Mouse (Mus musculus) forebrain, embryonic 16.5 days (tissue): ENCODE measurements around the gene C530008M17Rik. TPM values are rescaled to one million over a fixed set of nuclear protein-coding genes. Genes with fewer than 3 reads are reported as not detected.

Experiments used
- ATAC-seq: fragments of 200-750 bp; cut with Nextera tagmentation; 2 replicates; pipeline ENCODE4 v1.8.0; 2017; ENCODE audit warnings: mild to moderate bottlenecking, moderate library complexity
- H3K27ac ChIP-seq: fragments of 300-500 bp; sonication (generic); 2 replicates; pipeline ENCODE4 v1.5.1; 2014; ENCODE audit warnings: low read length, control low read depth
- H3K27me3 ChIP-seq: fragments of 300-500 bp; sonication (generic); replicated peaks from 2 replicates; pipeline ENCODE4 v1.6.1; 2014; ENCODE audit warnings: low read length; ENCODE audit not compliant: control insufficient read depth, insufficient read depth
- H3K36me3 ChIP-seq: fragments of 300-500 bp; sonication (generic); 2 replicates; pipeline ENCODE4 v1.6.1; 2014; ENCODE audit not compliant: control insufficient read depth, insufficient read depth
- H3K4me1 ChIP-seq: fragments of 300-500 bp; sonication (generic); replicated peaks from 2 replicates; pipeline ENCODE4 v1.6.1; 2014; ENCODE audit warnings: low read length; ENCODE audit not compliant: control insufficient read depth, insufficient read depth
- H3K4me2 ChIP-seq: fragments of 300-500 bp; sonication (generic); 2 replicates; pipeline ENCODE4 v1.6.1; 2014; ENCODE audit warnings: mild to moderate bottlenecking, low read length, control low read depth
- H3K4me3 ChIP-seq: fragments of 300-500 bp; sonication (generic); replicated peaks from 2 replicates; pipeline ENCODE4 v1.5.1; 2014; ENCODE audit warnings: mild to moderate bottlenecking, low read length, control low read depth
- H3K9ac ChIP-seq: fragments of 300-500 bp; sonication (generic); replicated peaks from 2 replicates; pipeline ENCODE4 v1.6.1; 2014; ENCODE audit warnings: low read depth, low read length, control low read depth
- H3K9me3 ChIP-seq: fragments of 300-500 bp; sonication (generic); 2 replicates; pipeline ENCODE4 v1.6.1; 2016; ENCODE audit warnings: low read length; ENCODE audit not compliant: control insufficient read depth
- WGBS: fragments of 180-500 bp; shearing (Covaris S2); extraction: QIAGEN DNeasy Blood & Tissue Kit; methylation state at CpG from one replicate; pipeline ENCODE4 v1.1.7; 2014; 5-methylcytosine and 5-hydroxymethylcytosine counted together
- polyA plus RNA-seq: library from polyadenylated mRNA; unstranded; fragments of >200 nt; fragmentation: Nextera tagmentation; extraction: Ambion mirVana; gene quantifications from 2 replicates; pipeline ENCODE4 v1.2.1, GENCODE M21; 2015

Gene C530008M17Rik
- polyA plus RNA-seq, 1 experiment from 2014 or later, result 77.0 TPM

GRCm38 (mm10) chr5:76659958-76660635 lies 3.8 kb downstream of the C530008M17Rik start:
- Histone ChIP-seq H3K27ac (no peak overlapping the region), H3K9ac (no peak overlapping the region), H3K4me2 (no peak overlapping the region; the same call in 1 of the 2 replicates), H3K4me3 (no peak overlapping the region), H3K9me3 (no peaks in the 10 kb centered on the region), H3K36me3 (no peaks in the 10 kb centered on the region; the same call in 1 of the 2 replicates), H3K4me1 (peaks cover 25% of the 10 kb centered on the region), H3K27me3 (no peaks in the 10 kb centered on the region)
- 67% methylated on average over 8 of the region's 8 CpGs for WGBS
- ATAC-seq, result no peak

GRCm38 (mm10) chr5:76661310-76661709 lies 5.0 kb downstream of the C530008M17Rik start:
- peaks cover 32% of the 10 kb centered on the region for H3K4me1 ChIP-seq
- WGBS, result 85% methylated on average over 4 of the region's 4 CpGs
- H3K4me2 ChIP-seq, result no peak overlapping the region

GRCm38 (mm10) chr5:76664936-76665335 lies 8.6 kb downstream of the C530008M17Rik start:
- no peak for ATAC-seq
- H3K27ac ChIP-seq, result no peak overlapping the region
- peaks cover 28% of the 10 kb centered on the region for H3K4me1 ChIP-seq
- no peaks in the 10 kb centered on the region; the same call in 1 of the 2 replicates for H3K36me3 ChIP-seq
- no peak overlapping the region for H3K9ac ChIP-seq
- no peaks in the 10 kb centered on the region for H3K27me3 ChIP-seq
- H3K9me3 ChIP-seq, result no peaks in the 10 kb centered on the region
- WGBS, result 76% methylated on average over 7 of the region's 7 CpGs
- no peak overlapping the region for H3K4me3 ChIP-seq
- no peak overlapping the region for H3K4me2 ChIP-seq

More at GRCm38 (mm10) chr5:76661310-76661709, 5.0 kb downstream of the C530008M17Rik start:
- no peak overlapping the region for H3K4me3 ChIP-seq
- no peaks in the 10 kb centered on the region for H3K27me3 ChIP-seq
- ATAC-seq, result no peak
- no peaks in the 10 kb centered on the region for H3K9me3 ChIP-seq
- no peaks in the 10 kb centered on the region; the same call in 1 of the 2 replicates for H3K36me3 ChIP-seq
- H3K9ac ChIP-seq, result no peak overlapping the region
- H3K27ac ChIP-seq, result no peak overlapping the region

GRCm38 (mm10) chr5:76665421-76665820 lies 9.1 kb downstream of the C530008M17Rik start:
- H3K27me3 ChIP-seq, result no peaks in the 10 kb centered on the region
- peak overlapping the region; percentile 25; the same call in 1 of the 2 replicates for H3K4me2 ChIP-seq
- peaks cover 25% of the 10 kb centered on the region for H3K4me1 ChIP-seq
- H3K27ac ChIP-seq, result peak overlapping the region; percentile 55
- no peak overlapping the region; the same call in 1 of the 2 replicates for H3K9ac ChIP-seq
- no peaks in the 10 kb centered on the region for H3K9me3 ChIP-seq
- 15% methylated on average over 7 of the region's 7 CpGs for WGBS
- H3K36me3 ChIP-seq, result no peaks in the 10 kb centered on the region; the same call in 1 of the 2 replicates
- peak; percentile 57 for ATAC-seq
- H3K4me3 ChIP-seq, result no peak overlapping the region

GRCm38 (mm10) chr5:76666026-76666756 lies 9.9 kb downstream of the C530008M17Rik start:
- WGBS, result 74% methylated on average over 6 of the region's 6 CpGs
- Histone ChIP-seq H3K36me3 (no peaks in the 10 kb centered on the region; the same call in 1 of the 2 replicates), H3K9me3 (no peaks in the 10 kb centered on the region), H3K27me3 (no peaks in the 10 kb centered on the region), H3K27ac (no peak overlapping the region), H3K4me1 (peaks cover 25% of the 10 kb centered on the region), H3K4me2 (no peak overlapping the region), H3K9ac (no peak overlapping the region), H3K4me3 (no peak overlapping the region)
- no peak for ATAC-seq

- Histone ChIP-seq H3K4me3 (no peak overlapping the region), H3K4me1 (peaks cover 25% of the 10 kb centered on the region), H3K27ac (no peak overlapping the region), H3K36me3 (no peaks in the 10 kb centered on the region; the same call in 1 of the 2 replicates), H3K4me2 (no peak overlapping the region), H3K27me3 (no peaks in the 10 kb centered on the region), H3K9ac (no peak overlapping the region), H3K9me3 (no peaks in the 10 kb centered on the region)
- ATAC-seq, result no peak
- 61% methylated on average over 5 of the region's 5 CpGs for WGBS
Measured at GRCm38 (mm10) chr5:76668118-76668517, 11.8 kb downstream of the C530008M17Rik start.

- Histone ChIP-seq H3K27ac (no peak overlapping the region), H3K36me3 (no peaks in the 10 kb centered on the region; the same call in 1 of the 2 replicates), H3K4me2 (no peak overlapping the region), H3K9me3 (no peaks in the 10 kb centered on the region), H3K9ac (no peak overlapping the region), H3K27me3 (no peaks in the 10 kb centered on the region), H3K4me1 (peaks cover 25% of the 10 kb centered on the region), H3K4me3 (no peak overlapping the region)
- 85% methylated on average over 5 of the region's 5 CpGs for WGBS
- no peak for ATAC-seq
Measured at GRCm38 (mm10) chr5:76668547-76668946, 12.2 kb downstream of the C530008M17Rik start.

- ATAC-seq, result peak; percentile 42; the same call in 1 of the 2 replicates
- 78% methylated on average over 10 of the region's 10 CpGs for WGBS
- Histone ChIP-seq H3K36me3 (no peaks in the 10 kb centered on the region), H3K9ac (no peak overlapping the region), H3K4me3 (no peak overlapping the region), H3K27ac (no peak overlapping the region), H3K4me1 (peaks cover 18% of the 10 kb centered on the region), H3K4me2 (no peak overlapping the region), H3K9me3 (no peaks in the 10 kb centered on the region), H3K27me3 (no peaks in the 10 kb centered on the region)
Measured at GRCm38 (mm10) chr5:76670183-76670582, 13.9 kb downstream of the C530008M17Rik start.

- no peaks in the 10 kb centered on the region for H3K9me3 ChIP-seq
- H3K4me3 ChIP-seq, result no peak overlapping the region
- H3K4me1 ChIP-seq, result peaks cover 6% of the 10 kb centered on the region
- no peaks in the 10 kb centered on the region for H3K36me3 ChIP-seq
- ATAC-seq, result no peak
- no peak overlapping the region for H3K27ac ChIP-seq
- H3K9ac ChIP-seq, result no peak overlapping the region
- no peaks in the 10 kb centered on the region for H3K27me3 ChIP-seq
- H3K4me2 ChIP-seq, result no peak overlapping the region
- 96% methylated on average over 5 of the region's 5 CpGs for WGBS
Measured at GRCm38 (mm10) chr5:76674022-76674653, 17.8 kb downstream of the C530008M17Rik start.
